Mouse (Mus musculus) intestine, postnatal 0 days (tissue): ENCODE results near the gene Crhr1. TPM values are rescaled to one million over a fixed set of nuclear protein-coding genes. Genes with fewer than 3 reads are reported as not detected.

Experiments used
- ATAC-seq: fragments of 200-750 bp; cut with Nextera tagmentation; 2 replicates; pipeline ENCODE4 v1.8.0; 2017; ENCODE audit warnings: mild to moderate bottlenecking, moderate TSS enrichment, moderate library complexity
- H3K27ac ChIP-seq: fragments of 300-500 bp; sonication (generic); 2 replicates; pipeline ENCODE4 v1.5.1; 2014; ENCODE audit warnings: mild to moderate bottlenecking, low read depth, low read length, moderate library complexity
- H3K27me3 ChIP-seq: fragments of 300-500 bp; sonication (generic); replicated peaks from 2 replicates; pipeline ENCODE4 v1.6.1; 2014; ENCODE audit warnings: low read length, mixed read lengths; ENCODE audit not compliant: control insufficient read depth, insufficient read depth
- H3K36me3 ChIP-seq: fragments of 300-500 bp; sonication (generic); 2 replicates; pipeline ENCODE4 v1.6.1; 2014; ENCODE audit warnings: mild to moderate bottlenecking, moderate library complexity; ENCODE audit not compliant: control insufficient read depth, insufficient read depth
- H3K4me1 ChIP-seq: fragments of 300-500 bp; sonication (generic); replicated peaks from 2 replicates; pipeline ENCODE4 v1.6.1; 2014; ENCODE audit warnings: antibody characterized with exemption, low read length, mixed read lengths; ENCODE audit not compliant: control insufficient read depth, insufficient read depth
- H3K4me2 ChIP-seq: fragments of 300-500 bp; sonication (generic); replicated peaks from 2 replicates; pipeline ENCODE4 v1.6.1; 2014; ENCODE audit warnings: low read depth, mild to moderate bottlenecking, moderate library complexity
- H3K4me3 ChIP-seq: fragments of 300-500 bp; sonication (generic); 2 replicates; pipeline ENCODE4 v1.5.1; 2014; ENCODE audit warnings: low read depth, low read length
- H3K9ac ChIP-seq: fragments of 300-500 bp; sonication (generic); 2 replicates; pipeline ENCODE4 v1.6.1; 2014; ENCODE audit warnings: mild to moderate bottlenecking, low read depth, low read length
- H3K9me3 ChIP-seq: fragments of 300-500 bp; sonication (generic); 2 replicates; pipeline ENCODE4 v1.6.1; 2016; ENCODE audit warnings: mixed run types; ENCODE audit not compliant: control insufficient read depth
- CTCF ChIP-seq: sonication (generic); IDR thresholded peaks from 2 replicates; pipeline ENCODE4 v1.5.1; 2016; ENCODE audit warnings: low read depth, mild to moderate bottlenecking, control low read depth, antibody characterized with exemption, moderate library complexity
- WGBS: fragments of 180-500 bp; shearing (Covaris S2); extraction: QIAGEN DNeasy Blood & Tissue Kit; methylation state at CpG from one replicate; pipeline ENCODE4 v1.1.7; 2014; 5-methylcytosine and 5-hydroxymethylcytosine counted together
- polyA plus RNA-seq: library from polyadenylated mRNA; unstranded; fragments of >200 nt; fragmentation: Nextera tagmentation; extraction: Ambion mirVana; gene quantifications from 2 replicates; pipeline ENCODE4 v1.2.1, GENCODE M21; 2015

Crhr1 gene
- polyA plus RNA-seq, 1 experiment from 2014 or later: not detected

DNA sequence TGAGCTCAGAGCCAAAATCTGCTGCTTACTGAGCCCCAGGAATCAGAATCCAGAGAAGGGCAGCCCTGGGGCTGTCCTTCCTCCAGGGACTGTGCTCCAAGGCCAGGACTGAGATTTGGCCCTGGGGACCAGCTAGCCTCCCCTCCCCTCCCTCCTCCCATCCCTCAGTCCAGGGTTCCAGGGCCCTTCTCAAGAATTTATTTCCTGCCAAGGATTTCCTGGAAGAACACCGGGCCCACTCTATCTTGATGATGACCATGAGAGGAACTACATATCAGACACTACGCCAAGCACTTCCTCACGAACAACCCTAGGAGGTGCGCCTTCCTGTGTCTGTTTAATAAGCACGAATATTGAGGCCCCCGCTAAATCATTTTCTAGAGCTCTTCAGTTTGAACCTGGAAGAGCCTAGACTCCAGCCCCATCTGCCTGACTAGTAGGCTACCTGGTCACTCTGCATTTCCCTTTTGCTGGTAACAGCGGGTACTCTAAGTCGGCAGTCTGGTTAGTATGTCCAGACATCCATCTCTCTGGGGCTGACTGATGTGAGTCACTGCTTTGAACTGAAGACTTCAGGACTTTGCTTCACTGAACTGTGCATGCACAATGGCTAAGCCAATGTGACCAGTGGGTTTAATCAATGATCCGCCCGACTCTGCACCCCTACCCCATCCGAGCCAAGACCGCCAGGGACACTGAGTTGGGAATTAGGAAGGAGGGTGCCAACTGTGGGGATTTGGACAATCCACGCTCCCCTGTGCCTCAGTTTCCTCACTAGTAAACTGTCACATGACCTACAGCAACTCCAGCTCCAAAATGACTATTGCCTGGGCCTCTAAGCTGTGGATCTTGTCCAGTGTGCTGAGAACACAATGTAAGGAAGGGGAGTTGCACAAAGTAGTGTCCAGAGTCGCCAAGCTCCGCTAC, 1.7 kb upstream of the Crhr1 start:
- WGBS: 70% methylated on average over 15 of the region's 15 CpGs
- H3K27ac ChIP-seq: no peak overlapping the region
- H3K4me3 ChIP-seq: no peak overlapping the region
- H3K4me2 ChIP-seq: no peak overlapping the region
- H3K9me3 ChIP-seq: no peaks in the 10 kb centered on the region
- TF ChIP-seq CTCF: no peak
- ATAC-seq: no peak
- H3K36me3 ChIP-seq: no peaks in the 10 kb centered on the region
- H3K4me1 ChIP-seq: no peaks in the 10 kb centered on the region
- H3K27me3 ChIP-seq: peaks cover 62% of the 10 kb centered on the region
- no peak overlapping the region for H3K9ac ChIP-seq

DNA sequence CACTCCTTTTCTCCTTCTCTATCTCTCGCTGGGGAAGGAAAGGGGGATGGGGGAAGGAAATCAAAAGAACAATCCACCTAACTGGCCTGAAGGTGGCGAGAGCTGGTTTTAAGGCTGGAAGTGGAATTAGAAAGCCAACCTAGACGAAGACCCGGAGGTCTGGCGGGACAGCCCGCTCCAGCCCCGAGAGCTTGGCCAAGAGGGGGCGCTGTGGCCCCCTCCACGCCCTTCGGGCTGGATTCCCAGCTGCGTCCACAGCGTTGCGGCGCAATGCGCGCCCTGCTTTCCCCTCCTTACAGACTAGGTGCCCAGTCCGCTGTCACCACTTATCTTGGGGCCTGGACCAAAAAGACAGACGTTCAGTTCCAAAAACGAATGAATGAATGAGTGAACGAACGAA, 899 bp upstream of the Crhr1 start:
- Histone ChIP-seq H3K36me3 (no peaks in the 10 kb centered on the region), H3K27ac (no peak overlapping the region), H3K9ac (no peak overlapping the region), H3K27me3 (peaks cover 66% of the 10 kb centered on the region), H3K4me3 (peak overlapping the region; percentile 31), H3K9me3 (no peaks in the 10 kb centered on the region), H3K4me2 (0 out of 2 replicates have a peak overlapping the region, but pooled peaks have one; percentile 21), H3K4me1 (no peaks in the 10 kb centered on the region)
- ATAC-seq: no peak
- TF ChIP-seq CTCF: peak; percentile 51
- 0% methylated on average over 21 of the region's 21 CpGs for WGBS

GRCm38 (mm10) chr11:104133442-104133983, 858 bp downstream of the Crhr1 start:
- Histone ChIP-seq H3K9me3 (no peaks in the 10 kb centered on the region), H3K4me2 (peak overlapping the region; percentile 60), H3K27me3 (peaks cover 63% of the 10 kb centered on the region), H3K4me1 (no peaks in the 10 kb centered on the region), H3K4me3 (peak overlapping the region; percentile 31; the same call in 1 of the 2 replicates), H3K36me3 (no peaks in the 10 kb centered on the region), H3K9ac (no peak overlapping the region), H3K27ac (no peak overlapping the region)
- 1% methylated on average over 47 of the region's 47 CpGs for WGBS
- no peak for TF ChIP-seq CTCF
- ATAC-seq: no peak

GRCm38 (mm10) chr11:104138976-104139375, 6.3 kb downstream of the Crhr1 start:
- no peaks in the 10 kb centered on the region for H3K9me3 ChIP-seq
- WGBS: 61% methylated on average over 3 of the region's 3 CpGs

GRCm38 (mm10) chr11:104144930-104145329, 12.3 kb downstream of the Crhr1 start:
- Histone ChIP-seq H3K9me3 (no peaks in the 10 kb centered on the region), H3K36me3 (no peaks in the 10 kb centered on the region), H3K4me1 (no peaks in the 10 kb centered on the region), H3K4me2 (no peak overlapping the region), H3K27ac (no peak overlapping the region), H3K9ac (no peak overlapping the region), H3K4me3 (no peak overlapping the region), H3K27me3 (no peaks in the 10 kb centered on the region)
- no peak for ATAC-seq
- no peak for TF ChIP-seq CTCF
- WGBS: 100% methylated on average over 1 of the region's 1 CpGs

More at GRCm38 (mm10) chr11:104138976-104139375, 6.3 kb downstream of the Crhr1 start:
- Histone ChIP-seq H3K4me3 (no peak overlapping the region), H3K36me3 (no peaks in the 10 kb centered on the region), H3K27ac (no peak overlapping the region), H3K4me2 (no peak overlapping the region), H3K9ac (no peak overlapping the region), H3K27me3 (peaks cover 24% of the 10 kb centered on the region), H3K4me1 (no peaks in the 10 kb centered on the region)
- no peak for ATAC-seq
- no peak for TF ChIP-seq CTCF

DNA sequence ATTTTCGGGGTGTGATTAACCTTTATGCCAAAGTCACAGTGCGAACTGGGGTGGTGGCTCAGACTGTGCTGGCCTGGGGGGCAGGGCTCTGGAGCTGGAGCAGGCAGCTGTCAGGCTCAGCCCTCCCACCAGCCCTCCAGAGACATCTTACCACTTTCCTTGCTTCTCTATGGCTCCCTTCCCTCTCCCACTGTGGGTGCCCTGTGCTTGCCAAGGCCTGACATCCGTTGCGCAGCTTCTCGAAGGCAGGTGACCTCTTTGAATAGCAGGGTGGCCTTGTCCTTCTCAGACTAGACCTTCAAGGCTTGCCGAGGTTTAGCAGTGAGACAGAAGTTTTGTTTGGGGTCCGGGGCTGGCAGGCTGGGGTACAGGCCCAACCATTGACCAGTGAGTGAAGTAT, 16.1 kb downstream of the Crhr1 start:
- H3K4me1 ChIP-seq: no peaks in the 10 kb centered on the region
- no peak overlapping the region for H3K27ac ChIP-seq
- no peak overlapping the region for H3K4me3 ChIP-seq
- H3K27me3 ChIP-seq: no peaks in the 10 kb centered on the region
- no peak overlapping the region for H3K9ac ChIP-seq
- H3K4me2 ChIP-seq: no peak overlapping the region
- TF ChIP-seq CTCF: no peak
- H3K9me3 ChIP-seq: no peaks in the 10 kb centered on the region
- no peaks in the 10 kb centered on the region for H3K36me3 ChIP-seq
- WGBS: 73% methylated on average over 7 of the region's 7 CpGs
- ATAC-seq: no peak
